Mouse (Mus musculus): ENCODE results near the gene Nid2.

DNA sequence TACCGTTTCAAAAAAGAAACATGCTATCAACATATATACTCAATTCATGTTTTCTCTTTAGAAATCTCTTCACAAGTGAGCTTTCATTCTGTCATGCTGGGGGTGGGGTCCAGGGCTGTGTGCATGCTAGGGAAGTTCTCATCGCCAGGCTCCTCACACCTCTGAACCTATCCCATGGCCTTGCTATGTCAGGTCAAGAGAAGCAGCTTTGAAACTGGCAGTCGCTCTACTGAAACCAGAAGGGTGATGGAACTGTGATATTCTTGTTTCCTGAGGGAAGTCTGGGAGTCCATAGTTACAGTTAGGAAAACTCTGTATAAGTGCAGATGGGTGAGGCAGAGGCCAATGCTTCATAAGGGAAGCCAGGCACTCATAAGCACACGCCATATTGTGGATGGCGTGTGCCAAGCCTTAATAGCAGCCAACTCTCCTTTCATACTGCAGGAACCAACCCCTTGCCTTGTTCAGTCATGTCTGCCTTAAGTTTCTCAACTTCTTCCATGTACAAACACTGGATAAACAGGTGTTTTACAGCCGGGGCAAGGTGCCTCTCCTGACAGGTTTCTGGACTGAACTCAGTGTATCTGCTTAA, 10.8 kb upstream of the Nid2 start:
- TF ChIP-seq CTCF (IDR thresholded peaks at IDR 0.05), result no peak
- TF ChIP-seq POLR2A (IDR thresholded peaks at IDR 0.05; ENCODE audit: insufficient read depth, low read depth, low read length), result no peak
- no peak for TF ChIP-seq EP300 (IDR thresholded peaks at IDR 0.05; ENCODE audit: insufficient read depth, low read depth, low read length)

Measured in heart, adult 2 months (tissue).